Mouse (Mus musculus): ENCODE data around the gene Ccdc115.

- no peak for TF ChIP-seq CTCF (IDR thresholded peaks at IDR 0.05; ENCODE audit: low read depth)
- peak; percentile 37; the same call in 1 of the 2 replicates for TF ChIP-seq EP300 (IDR thresholded peaks at IDR 0.05; ENCODE audit: low read depth)
Measured at GRCm38 (mm10) chr1:34432776-34433481, 6.5 kb downstream of the Ccdc115 start.
